Mouse (Mus musculus): ENCODE measurements at regions not wholly inside any gene's neighbourhood (a gene's known extent, or its start where the extent isn't known, plus 50 kb on each side); places are given as distances from the start of the nearest gene placed in this dataset.

- Histone ChIP-seq H3K9ac (replicated peaks; ENCODE audit: low read depth, low read length) (no peak overlapping the region), H3K4me1 (ENCODE audit: control insufficient read depth, insufficient read depth) (no peaks in the 10 kb centered on the region), H3K4me3 (ENCODE audit: low read depth, low read length) (no peak overlapping the region), H3K27ac (ENCODE audit: low read depth) (no peak overlapping the region), H3K27me3 (ENCODE audit: control insufficient read depth, insufficient read depth, low read length) (no peaks in the 10 kb centered on the region), H3K9me3 (replicated peaks; ENCODE audit: control insufficient read depth, low read length) (no peaks in the 10 kb centered on the region), H3K4me2 (ENCODE audit: low read depth, low read length) (no peak overlapping the region), H3K36me3 (replicated peaks; ENCODE audit: control insufficient read depth, insufficient read depth, low read length) (no peaks in the 10 kb centered on the region)
- ATAC-seq (ENCODE audit: insufficient read depth, low read depth) (no peak), DNase-seq (ENCODE audit: low spot score) (no peak)
- TF ChIP-seq EP300 (IDR thresholded peaks at IDR 0.05; ENCODE audit: low read depth) (no peak), CTCF (IDR thresholded peaks at IDR 0.05; ENCODE audit: low read depth) (no peak)
- WGBS = 68% methylated on average over 6 of the region's 6 CpGs
These were observed 634.6 kb downstream of the Epha4 start for GRCm38 (mm10) chr1:76880111-76880782.

DNA sequence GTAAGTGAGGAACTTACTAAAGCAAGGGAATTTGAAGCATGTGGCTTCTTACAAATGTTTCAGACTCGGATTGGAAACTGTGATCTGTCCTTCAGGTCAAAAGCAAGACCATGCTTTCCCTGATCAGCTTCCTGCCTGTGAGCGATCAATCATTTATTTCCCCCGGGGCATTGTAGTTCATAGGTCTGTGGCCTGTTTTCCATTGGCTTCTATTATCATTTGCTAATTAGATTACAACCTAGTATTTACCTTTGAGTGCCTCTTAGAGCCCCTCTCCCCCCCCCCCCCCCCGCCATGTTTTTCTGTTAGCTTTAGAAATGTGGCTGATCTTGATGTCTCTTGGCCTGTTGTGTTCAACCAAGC is 634.1 kb downstream of the Epha4 start:
- Histone ChIP-seq H3K27me3 (ENCODE audit: control insufficient read depth, insufficient read depth, low read length) (no peaks in the 10 kb centered on the region), H3K9ac (replicated peaks; ENCODE audit: low read depth, low read length) (no peak overlapping the region), H3K4me3 (ENCODE audit: low read depth, low read length) (no peak overlapping the region), H3K9me3 (replicated peaks; ENCODE audit: control insufficient read depth, low read length) (no peaks in the 10 kb centered on the region), H3K36me3 (replicated peaks; ENCODE audit: control insufficient read depth, insufficient read depth, low read length) (no peaks in the 10 kb centered on the region), H3K27ac (ENCODE audit: low read depth) (no peak overlapping the region), H3K4me2 (ENCODE audit: low read depth, low read length) (no peak overlapping the region), H3K4me1 (ENCODE audit: control insufficient read depth, insufficient read depth) (no peaks in the 10 kb centered on the region)
- DNase-seq (ENCODE audit: low spot score) (no peak), ATAC-seq (ENCODE audit: insufficient read depth, low read depth) (no peak)
- no peak for TF ChIP-seq CTCF (IDR thresholded peaks at IDR 0.05; ENCODE audit: low read depth)
- no peak for TF ChIP-seq EP300 (IDR thresholded peaks at IDR 0.05; ENCODE audit: low read depth)
- WGBS = 58% methylated on average over 3 of the region's 4 CpGs

DNA sequence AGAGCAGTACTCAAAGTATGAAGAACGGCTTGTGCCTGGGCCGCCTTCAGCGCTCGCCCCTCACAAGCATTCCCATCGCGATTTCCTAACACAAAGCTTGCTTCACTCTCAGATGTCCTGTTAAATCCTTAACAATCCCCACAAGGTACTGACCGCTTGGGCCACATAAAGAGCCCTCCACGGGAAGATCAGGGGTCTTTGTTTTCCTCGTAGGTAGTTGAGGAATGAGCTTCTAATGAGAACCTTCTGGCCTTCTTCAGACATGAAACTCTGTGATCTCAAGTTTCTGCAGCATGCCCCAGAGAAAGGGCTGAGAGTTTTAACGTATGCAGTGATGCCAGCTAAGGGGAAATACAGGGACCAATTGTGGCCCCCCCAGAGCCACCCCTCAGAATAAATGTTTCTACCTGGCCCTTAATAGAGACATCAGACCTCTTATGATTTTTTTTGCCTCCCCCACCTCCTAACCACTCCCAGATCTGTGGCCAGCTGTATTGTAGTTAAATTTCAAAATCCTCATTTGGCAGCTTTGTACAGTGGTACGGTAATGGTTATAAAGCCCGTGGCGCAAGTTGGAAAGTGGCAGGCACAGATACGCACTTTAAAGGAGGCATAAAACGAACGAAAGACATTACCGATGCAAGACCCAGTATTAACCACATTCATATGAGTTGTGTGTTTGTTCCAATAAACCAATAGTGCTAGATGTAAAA is 618.6 kb downstream of the Epha4 start:
- H3K4me2 ChIP-seq (ENCODE audit: low read depth, low read length) = no peak overlapping the region
- no peak overlapping the region for H3K27ac ChIP-seq (ENCODE audit: low read depth)
- no peaks in the 10 kb centered on the region for H3K36me3 ChIP-seq (replicated peaks; ENCODE audit: control insufficient read depth, insufficient read depth, low read length)
- ATAC-seq (ENCODE audit: insufficient read depth, low read depth) = no peak
- no peak for TF ChIP-seq CTCF (IDR thresholded peaks at IDR 0.05; ENCODE audit: low read depth)
- TF ChIP-seq EP300 (IDR thresholded peaks at IDR 0.05; ENCODE audit: low read depth) = no peak
- H3K27me3 ChIP-seq (ENCODE audit: control insufficient read depth, insufficient read depth, low read length) = no peaks in the 10 kb centered on the region
- no peaks in the 10 kb centered on the region for H3K9me3 ChIP-seq (replicated peaks; ENCODE audit: control insufficient read depth, low read length)
- no peak overlapping the region for H3K4me3 ChIP-seq (ENCODE audit: low read depth, low read length)
- no peak for DNase-seq (ENCODE audit: low spot score)
- H3K4me1 ChIP-seq (ENCODE audit: control insufficient read depth, insufficient read depth) = no peaks in the 10 kb centered on the region
- H3K9ac ChIP-seq (replicated peaks; ENCODE audit: low read depth, low read length) = no peak overlapping the region
- 81% methylated on average over 17 of the region's 17 CpGs for WGBS

DNA sequence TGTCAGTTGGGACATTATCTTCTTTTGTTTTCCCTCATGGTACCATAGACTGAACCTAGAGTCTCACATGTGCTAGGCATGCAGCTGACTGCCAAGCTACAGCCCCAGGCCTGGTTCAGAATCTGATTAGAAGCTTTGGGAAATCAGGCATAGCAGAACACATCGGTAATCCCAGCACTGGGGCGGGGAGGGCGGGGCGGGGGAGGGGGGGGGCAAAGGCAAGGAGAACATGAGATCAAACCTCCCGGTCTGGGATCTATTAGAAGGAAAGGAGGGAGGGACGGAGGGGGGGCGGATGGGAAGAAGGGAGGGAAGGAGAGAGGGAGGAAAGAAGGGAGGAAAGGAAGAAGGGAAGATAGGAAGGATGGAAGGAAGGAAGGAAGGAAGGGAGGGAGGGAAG is 617.5 kb downstream of the Epha4 start:
- no peak overlapping the region for H3K4me3 ChIP-seq (ENCODE audit: low read depth, low read length)
- no peaks in the 10 kb centered on the region for H3K9me3 ChIP-seq (replicated peaks; ENCODE audit: control insufficient read depth, low read length)
- WGBS = 73% methylated on average over 5 of the region's 7 CpGs
- no peak overlapping the region for H3K9ac ChIP-seq (replicated peaks; ENCODE audit: low read depth, low read length)
- ATAC-seq (ENCODE audit: insufficient read depth, low read depth) (no peak), DNase-seq (ENCODE audit: low spot score) (no peak)
- no peak overlapping the region for H3K4me2 ChIP-seq (ENCODE audit: low read depth, low read length)
- TF ChIP-seq EP300 (IDR thresholded peaks at IDR 0.05; ENCODE audit: low read depth) = no peak
- no peak overlapping the region for H3K27ac ChIP-seq (ENCODE audit: low read depth)
- H3K4me1 ChIP-seq (ENCODE audit: control insufficient read depth, insufficient read depth) = no peaks in the 10 kb centered on the region
- H3K27me3 ChIP-seq (ENCODE audit: control insufficient read depth, insufficient read depth, low read length) = no peaks in the 10 kb centered on the region
- no peaks in the 10 kb centered on the region for H3K36me3 ChIP-seq (replicated peaks; ENCODE audit: control insufficient read depth, insufficient read depth, low read length)

GRCm38 (mm10) chr1:76911472-76911871 is 603.4 kb downstream of the Epha4 start:
- DNase-seq (ENCODE audit: low spot score) = no peak
- Histone ChIP-seq H3K9ac (replicated peaks; ENCODE audit: low read depth, low read length) (no peak overlapping the region), H3K4me3 (ENCODE audit: low read depth, low read length) (no peak overlapping the region), H3K4me1 (ENCODE audit: control insufficient read depth, insufficient read depth) (no peaks in the 10 kb centered on the region), H3K36me3 (replicated peaks; ENCODE audit: control insufficient read depth, insufficient read depth, low read length) (no peaks in the 10 kb centered on the region), H3K4me2 (ENCODE audit: low read depth, low read length) (no peak overlapping the region), H3K9me3 (replicated peaks; ENCODE audit: control insufficient read depth, low read length) (no peaks in the 10 kb centered on the region), H3K27me3 (ENCODE audit: control insufficient read depth, insufficient read depth, low read length) (no peaks in the 10 kb centered on the region), H3K27ac (ENCODE audit: low read depth) (no peak overlapping the region)
- TF ChIP-seq CTCF (IDR thresholded peaks at IDR 0.05; ENCODE audit: low read depth) (no peak), EP300 (IDR thresholded peaks at IDR 0.05; ENCODE audit: low read depth) (no peak)
- no peak for ATAC-seq (ENCODE audit: insufficient read depth, low read depth)
- WGBS = 88% methylated on average over 3 of the region's 3 CpGs

DNA sequence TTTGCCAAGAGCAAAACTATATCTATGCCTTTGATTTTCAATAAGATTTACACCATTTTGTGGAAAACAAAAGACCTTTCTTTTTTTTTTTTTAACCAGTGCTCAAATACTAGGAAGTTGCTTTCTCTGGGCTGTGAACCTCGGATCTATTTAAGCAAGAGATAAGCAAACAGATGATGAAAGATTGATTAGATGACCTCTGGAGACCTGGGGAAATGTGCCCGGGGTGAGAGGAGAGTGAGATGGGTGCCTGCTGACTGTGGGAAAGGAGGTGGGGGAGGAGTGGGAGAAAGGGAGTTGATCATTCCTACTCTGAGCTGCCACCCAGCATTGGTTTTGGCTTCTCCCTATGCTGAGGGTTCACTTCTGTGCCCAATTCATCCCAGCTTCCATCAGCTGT is 595.3 kb downstream of the Epha4 start:
- ATAC-seq (ENCODE audit: insufficient read depth, low read depth) (no peak), DNase-seq (ENCODE audit: low spot score) (no peak)
- Histone ChIP-seq H3K4me3 (ENCODE audit: low read depth, low read length) (no peak overlapping the region), H3K4me1 (ENCODE audit: control insufficient read depth, insufficient read depth) (no peaks in the 10 kb centered on the region), H3K4me2 (ENCODE audit: low read depth, low read length) (no peak overlapping the region), H3K36me3 (replicated peaks; ENCODE audit: control insufficient read depth, insufficient read depth, low read length) (no peaks in the 10 kb centered on the region), H3K9me3 (replicated peaks; ENCODE audit: control insufficient read depth, low read length) (no peaks in the 10 kb centered on the region), H3K27ac (ENCODE audit: low read depth) (no peak overlapping the region), H3K27me3 (ENCODE audit: control insufficient read depth, insufficient read depth, low read length) (no peaks in the 10 kb centered on the region), H3K9ac (replicated peaks; ENCODE audit: low read depth, low read length) (no peak overlapping the region)
- no peak for TF ChIP-seq EP300 (IDR thresholded peaks at IDR 0.05; ENCODE audit: low read depth)
- TF ChIP-seq CTCF (IDR thresholded peaks at IDR 0.05; ENCODE audit: low read depth) = no peak
- WGBS = 26% methylated on average over 2 of the region's 2 CpGs

Data from heart, postnatal 0 days (tissue).